7 mouse cellular contexts compared by ENCODE assay signal in the genomic region with DNA sequence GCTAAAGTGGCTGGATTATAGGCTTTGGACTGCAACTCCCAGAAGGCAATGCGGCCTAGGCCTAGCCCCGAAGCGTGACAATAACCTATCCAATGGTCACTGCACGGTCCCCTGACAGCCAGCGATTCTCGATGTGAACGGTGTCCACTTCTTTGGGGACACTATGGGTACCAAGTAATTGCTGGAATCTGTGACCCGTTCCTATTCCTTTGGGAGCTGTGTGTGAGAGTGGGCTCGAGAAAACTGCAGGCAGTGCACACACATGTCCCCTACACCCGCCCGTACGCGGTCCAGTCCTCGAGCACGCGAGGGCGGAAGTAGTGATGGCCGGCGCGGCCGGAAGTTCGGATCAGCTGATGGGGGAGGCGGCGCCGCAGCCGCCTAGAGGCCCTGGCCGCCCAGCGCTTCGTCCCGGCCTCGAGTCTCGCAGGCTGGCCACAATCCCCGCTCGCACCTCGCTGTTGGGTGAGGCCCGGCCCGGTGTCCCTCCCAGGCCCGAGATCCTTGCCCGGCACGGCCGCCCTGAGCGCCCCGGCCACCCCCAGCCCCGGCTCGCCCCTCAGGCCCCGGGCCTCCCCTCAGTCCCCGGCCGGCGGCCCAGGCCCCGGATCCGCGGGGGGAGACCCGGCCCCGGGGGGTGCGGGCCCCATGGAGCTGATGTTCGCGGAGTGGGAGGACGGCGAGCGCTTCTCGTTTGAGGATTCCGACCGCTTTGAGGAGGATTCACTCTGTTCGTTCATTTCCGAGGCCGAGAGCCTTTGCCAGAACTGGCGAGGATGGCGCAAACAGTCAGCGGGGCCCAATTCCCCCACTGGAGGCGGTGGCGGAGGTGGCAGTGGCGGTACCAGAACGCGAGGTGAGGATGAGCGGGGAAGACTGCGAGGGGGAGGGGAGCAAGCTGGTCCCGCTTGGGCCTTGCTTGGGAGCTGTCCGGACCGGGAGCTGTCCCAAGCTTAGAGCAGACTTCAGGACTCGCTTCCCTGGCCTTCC. TPM values are rescaled to one million over a fixed set of nuclear protein-coding genes. Genes with fewer than 3 reads are reported as not detected.
DNase-seq lines count a peak whose midpoint lies in the region; ATAC-seq lines count a peak whose summit lies in the region.

A gene (plus strand): TSS at position 352 of the 990 bp plus-strand sequence.

- no peaks in the 10 kb centered on the region for H3K9me3 ChIP-seq in intestine, embryonic 15.5 days
- H3K9me3 ChIP-seq in midbrain, embryonic 10.5 days (replicated peaks): no peaks in the 10 kb centered on the region

- peaks cover 9% of the 10 kb centered on the region for H3K36me3 ChIP-seq in intestine, embryonic 15.5 days
- H3K36me3 ChIP-seq in midbrain, embryonic 10.5 days: peaks cover 48% of the 10 kb centered on the region

- no peaks in the 10 kb centered on the region for H3K27me3 ChIP-seq in intestine, embryonic 15.5 days (replicated peaks)
- no peaks in the 10 kb centered on the region for H3K27me3 ChIP-seq in midbrain, embryonic 10.5 days (ENCODE audit: low read depth, poor library complexity, severe bottlenecking)

- under 1% methylated on average over 80 of the region's 80 CpGs for WGBS in intestine, embryonic 15.5 days
- WGBS in midbrain, embryonic 10.5 days: under 1% methylated on average over 78 of the region's 80 CpGs

- DNase-seq in adrenal gland, adult 18-20 months (ENCODE audit: low spot score in 2 of 2): peak; percentile 86 to 89
- peak; percentile 96 for DNase-seq in embryo, embryonic 11 days
- peak; percentile 84 to 87 for DNase-seq in gastrocnemius, postnatal 36 days
- DNase-seq in left cerebral cortex, postnatal 25 days (ENCODE audit: low spot score in 2 of 2): peak; percentile 94 to 95
- peak; percentile 91 for DNase-seq in midbrain, embryonic 10.5 days (ENCODE audit: low spot score)
- peak; percentile 86 for DNase-seq in right cerebral cortex, postnatal 4 days

- ATAC-seq in intestine, embryonic 15.5 days: peak; percentile 94

- intact Hi-C loops in gastrocnemius, postnatal 36 days (cut with DNase I): no loop called here
- intact Hi-C loops in left cerebral cortex, postnatal 25 days (cut with DNase I): no loop called here

- H3K4me1 ChIP-seq in intestine, embryonic 15.5 days (replicated peaks): peaks cover 6% of the 10 kb centered on the region
- peaks cover 36% of the 10 kb centered on the region for H3K4me1 ChIP-seq in midbrain, embryonic 10.5 days

- peak within 1 kb of the TSS; percentile 82 for H3K4me3 ChIP-seq in intestine, embryonic 15.5 days (replicated peaks)
- peak within 1 kb of the TSS; percentile 99 for H3K4me3 ChIP-seq in midbrain, embryonic 10.5 days

- peak within 1 kb of the TSS; percentile 84 for H3K9ac ChIP-seq in intestine, embryonic 15.5 days

- peak within 1 kb of the TSS; percentile 81 for H3K27ac ChIP-seq in intestine, embryonic 15.5 days
- H3K27ac ChIP-seq in midbrain, embryonic 10.5 days (replicated peaks): peak within 1 kb of the TSS; percentile 95

- peak within 1 kb of the TSS; percentile 56 for H3K4me2 ChIP-seq in intestine, embryonic 15.5 days (replicated peaks)

RNA-seq across cellular contexts. Expression of the gene that starts here (rescaled TPM):
- 100 to 1,000 TPM; 129 to 136 TPM for total RNA-seq in adrenal gland, adult 18-20 months (2021)
- total RNA-seq in gastrocnemius, postnatal 36 days (2021): 10 to 100 TPM; 28.5 to 30.6 TPM
- polyA plus RNA-seq in intestine, embryonic 15.5 days (2015; fragmentation: Nextera tagmentation; extraction: Ambion mirVana): 21.2 and 23.5 TPM in 2 replicates
- 100 to 1,000 TPM; 152 to 155 TPM for total RNA-seq in left cerebral cortex, postnatal 25 days (2021)
- polyA plus RNA-seq in midbrain, embryonic 10.5 days (2016; fragmentation: Nextera tagmentation; extraction: Ambion mirVana): 26.1 and 34.4 TPM in 2 replicates

Comparison
In these comparisons a context has a peak if more than half of its experiments do, and no peak if none do; other contexts are left out.
1. Peak in every context shown above with its lines: DNase-seq, ATAC-seq, H3K4me3 ChIP-seq and H3K27ac ChIP-seq.
2. RNA of the gene that starts here (total RNA-seq): 152 to 155 TPM in left cerebral cortex, postnatal 25 days and 129 to 136 TPM in adrenal gland, adult 18-20 months; 28.5 to 30.6 TPM in gastrocnemius, postnatal 36 days; every median in the first group is over 4 times any median in the second.